Mouse (Mus musculus): ENCODE results near the gene Sh3gl3.

Sh3gl3 gene

DNA sequence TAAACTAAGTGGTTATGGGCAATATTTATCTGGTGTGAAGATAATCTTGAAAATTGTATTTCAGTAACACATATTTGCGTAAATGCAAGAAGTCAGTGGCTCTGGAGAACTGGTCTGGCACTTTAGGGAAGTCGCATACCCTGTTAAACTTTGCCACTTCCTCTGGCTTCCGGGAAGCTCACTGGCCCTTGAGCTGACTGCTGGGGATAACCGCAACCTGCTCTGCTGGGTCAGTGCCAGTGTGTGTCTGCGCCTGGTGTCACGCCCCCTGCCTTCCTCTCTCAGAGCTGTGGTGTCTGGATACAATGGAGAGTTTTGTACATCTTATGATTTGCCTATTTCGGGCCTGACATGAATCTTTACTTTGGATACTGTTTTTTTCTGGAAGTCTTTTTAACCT, 119.8 kb downstream of the Sh3gl3 start:
- DNase-seq (ENCODE audit: low spot score) = no peak

DNA sequence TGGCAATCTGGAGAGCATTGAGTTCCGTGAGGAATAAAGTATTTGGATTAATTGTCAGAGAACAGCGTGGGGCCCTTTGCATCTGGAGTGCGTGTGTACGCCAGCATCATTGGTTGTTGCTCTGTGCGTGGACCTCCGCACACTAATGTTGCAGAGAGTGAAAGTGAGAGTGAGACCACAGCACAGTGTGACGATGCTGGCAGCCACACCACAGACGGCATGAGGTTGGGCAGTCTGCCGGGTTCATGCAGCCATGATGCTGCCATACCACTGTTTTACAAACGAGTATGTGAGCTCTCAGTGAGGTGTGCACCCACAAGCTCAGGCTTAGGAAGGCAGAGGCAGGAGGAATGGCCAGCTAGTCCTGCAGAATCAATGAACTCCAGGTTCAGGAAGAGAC, 120.4 kb downstream of the Sh3gl3 start:
- no peak for DNase-seq (ENCODE audit: low spot score)

DNA sequence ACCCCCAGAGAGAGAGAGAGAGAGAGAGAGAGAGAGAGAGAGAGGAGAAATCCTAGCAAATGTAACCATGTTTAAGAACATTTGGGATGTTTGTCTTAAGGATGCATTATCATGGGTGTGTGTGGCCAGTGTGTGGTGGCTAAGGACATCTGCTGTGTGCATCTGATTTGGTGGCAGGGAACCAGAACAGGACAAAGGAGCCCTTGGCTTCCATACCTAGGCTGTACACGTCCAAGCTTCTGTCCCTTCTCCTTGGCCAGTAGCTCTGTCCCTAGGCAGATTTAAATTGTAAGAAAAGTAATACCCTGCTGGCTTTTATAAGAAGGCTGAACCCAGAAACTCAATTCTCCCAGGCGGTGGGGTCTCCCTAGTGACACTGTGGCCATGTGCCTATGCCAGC, 121.0 kb downstream of the Sh3gl3 start:
- no peak for DNase-seq (ENCODE audit: low spot score)

DNA sequence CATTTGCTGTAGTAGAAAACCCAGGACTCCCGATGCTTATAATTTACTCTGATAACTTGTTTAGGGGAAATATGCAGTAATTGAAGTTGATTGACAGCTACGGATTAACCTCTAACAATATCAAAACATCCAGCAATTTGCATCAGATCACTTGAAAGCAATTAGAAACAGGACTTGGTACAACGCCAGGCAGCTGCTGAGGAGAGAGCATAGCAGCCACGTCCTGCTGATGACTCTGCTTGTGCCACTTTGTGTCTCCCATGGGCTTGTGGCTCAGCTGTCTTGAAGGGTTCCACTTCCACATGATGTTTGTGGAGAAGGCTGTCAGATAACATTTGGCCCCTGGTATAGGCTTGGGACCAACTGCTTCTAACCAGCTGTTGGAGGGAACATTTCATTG, 134.8 kb downstream of the Sh3gl3 start:
- DNase-seq (ENCODE audit: low spot score) = no peak

DNA sequence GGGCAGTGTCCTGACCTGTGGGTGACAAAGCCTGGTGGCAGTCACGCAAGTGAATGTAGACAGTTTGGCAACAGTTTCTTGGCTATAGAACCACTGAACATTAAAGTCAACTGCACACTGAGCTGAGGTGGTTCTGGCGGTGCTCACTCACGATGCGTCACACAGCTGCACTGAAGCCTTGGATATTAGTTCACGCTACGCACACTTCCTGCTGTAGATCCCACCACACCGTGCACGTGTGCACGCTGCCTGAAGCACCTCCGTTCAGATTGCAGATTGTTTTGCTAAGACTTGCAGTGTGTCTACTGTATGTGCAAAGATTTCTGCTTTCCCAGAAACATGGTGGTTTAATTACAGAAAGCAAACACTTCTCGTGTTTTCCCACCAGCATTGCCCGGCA, 144.9 kb downstream of the Sh3gl3 start:
- no peak for DNase-seq (ENCODE audit: low spot score)

DNA sequence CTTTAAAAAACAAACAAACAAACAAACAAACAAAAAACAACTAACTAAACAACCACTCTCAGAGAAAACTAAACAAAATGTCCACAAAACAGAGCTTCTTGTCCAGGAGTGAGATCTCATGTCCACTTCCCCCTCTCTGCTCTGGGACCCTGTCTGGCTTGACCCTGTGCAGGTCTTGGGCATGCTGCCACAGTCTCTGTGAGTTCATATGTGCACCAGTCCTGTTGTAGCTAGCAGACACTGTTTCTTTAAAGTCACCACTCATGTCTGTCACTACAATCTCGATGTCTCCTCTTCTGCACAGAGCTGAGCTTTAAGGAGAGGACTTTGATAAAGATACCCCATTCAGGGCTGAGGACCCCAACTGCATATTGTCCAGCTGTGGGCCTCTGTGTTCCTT, 153.0 kb downstream of the Sh3gl3 start:
- DNase-seq (ENCODE audit: low spot score) = no peak

DNA sequence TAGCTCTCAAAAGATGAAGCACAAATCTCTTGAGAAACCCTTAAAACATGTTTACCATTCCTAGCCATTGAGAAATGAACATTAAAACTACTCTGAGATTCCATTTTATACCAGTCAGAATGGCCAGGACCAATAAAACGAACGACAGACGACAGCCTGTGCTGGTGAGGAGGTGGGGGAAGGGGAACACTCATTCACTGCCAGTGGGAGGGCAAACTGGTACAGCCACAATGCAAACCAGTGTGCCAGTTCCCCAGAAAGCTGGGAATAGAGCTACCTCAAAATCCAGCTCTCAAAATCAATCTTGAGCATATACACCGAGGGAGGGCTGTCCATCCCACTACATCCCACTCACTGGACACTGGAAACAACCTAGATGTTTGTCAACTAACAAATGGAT, 153.6 kb downstream of the Sh3gl3 start:
- no peak for DNase-seq (ENCODE audit: low spot score)

DNA sequence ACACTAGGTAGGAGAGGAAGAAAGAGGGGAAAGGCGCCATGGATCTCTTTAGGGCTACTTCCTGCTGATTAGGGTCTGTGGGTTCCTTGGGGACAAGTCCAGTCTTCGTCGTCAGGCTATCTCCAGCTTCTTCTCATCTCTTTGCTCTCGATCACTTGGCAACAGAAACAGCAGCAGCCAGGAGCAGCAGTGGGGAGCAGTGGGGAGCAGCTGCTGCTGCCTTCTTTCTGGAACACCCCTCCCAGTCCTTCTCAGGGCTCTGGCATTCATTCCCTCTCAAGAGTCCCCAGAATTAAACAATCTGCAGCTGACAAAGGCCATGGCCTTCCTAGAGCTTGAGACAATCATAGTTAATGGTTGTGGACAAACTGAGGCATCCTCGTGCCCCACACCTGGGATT, 154.2 kb downstream of the Sh3gl3 start:
- no peak for DNase-seq (ENCODE audit: low spot score)

DNA sequence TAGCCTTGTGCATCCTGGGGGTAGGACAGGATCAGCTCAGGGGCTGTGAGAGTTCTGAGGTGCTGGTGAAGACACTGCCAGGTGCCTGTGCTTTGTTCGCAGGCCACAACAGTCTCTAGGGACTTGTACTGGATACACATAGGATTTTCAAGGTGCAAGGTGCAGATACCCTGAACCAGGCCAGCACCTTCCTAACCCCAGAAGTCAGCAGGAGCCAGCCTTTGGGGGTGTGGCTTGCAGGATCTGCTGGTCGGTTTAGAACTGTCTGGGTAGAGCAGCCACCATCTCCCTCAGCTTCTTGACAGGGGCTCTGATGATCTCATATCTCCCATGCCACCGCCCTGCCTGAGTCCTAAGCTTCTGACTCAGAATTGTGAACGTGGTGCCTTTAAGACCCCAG, 156.2 kb downstream of the Sh3gl3 start:
- no peak for DNase-seq (ENCODE audit: low spot score)

DNA sequence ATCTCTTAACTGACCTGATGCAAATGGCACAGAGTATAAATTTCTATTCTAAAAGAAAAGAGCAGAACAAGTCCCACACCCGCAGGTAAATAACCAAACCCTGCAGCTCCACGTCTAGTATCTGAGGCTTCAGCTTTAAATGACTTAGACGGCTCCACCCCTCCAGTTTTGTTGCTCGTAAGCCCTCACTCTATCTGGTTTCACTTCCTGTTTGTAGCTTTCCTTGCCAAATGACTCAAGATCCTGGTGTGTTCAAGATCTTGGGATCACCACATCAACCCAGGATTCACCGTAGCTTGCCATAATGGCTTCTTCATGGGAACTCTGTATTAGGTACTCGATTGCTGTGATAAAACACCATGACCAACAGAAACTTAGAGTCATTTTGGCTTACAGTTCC, 157.2 kb downstream of the Sh3gl3 start:
- no peak for DNase-seq (ENCODE audit: low spot score)

DNA sequence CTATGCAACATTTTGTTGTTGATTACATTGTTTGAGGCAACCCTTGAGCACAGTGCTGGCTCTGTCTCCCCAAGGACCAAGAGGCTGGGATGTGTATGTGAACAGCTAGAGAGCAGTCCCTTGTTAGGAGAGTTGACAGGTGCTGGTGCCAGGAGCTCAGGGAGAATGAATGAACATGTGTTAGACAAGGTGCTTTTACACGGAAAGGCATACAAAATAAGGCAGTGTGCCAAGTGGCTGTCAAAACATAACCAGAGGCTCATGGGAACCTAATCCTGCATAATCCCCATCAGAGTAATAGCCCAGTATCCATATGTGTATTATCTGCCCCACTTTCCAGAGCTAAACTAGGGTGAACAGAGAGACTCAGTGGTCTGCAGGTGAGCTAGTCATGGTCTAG, 160.4 kb downstream of the Sh3gl3 start:
- DNase-seq (ENCODE audit: low spot score) = no peak

DNA sequence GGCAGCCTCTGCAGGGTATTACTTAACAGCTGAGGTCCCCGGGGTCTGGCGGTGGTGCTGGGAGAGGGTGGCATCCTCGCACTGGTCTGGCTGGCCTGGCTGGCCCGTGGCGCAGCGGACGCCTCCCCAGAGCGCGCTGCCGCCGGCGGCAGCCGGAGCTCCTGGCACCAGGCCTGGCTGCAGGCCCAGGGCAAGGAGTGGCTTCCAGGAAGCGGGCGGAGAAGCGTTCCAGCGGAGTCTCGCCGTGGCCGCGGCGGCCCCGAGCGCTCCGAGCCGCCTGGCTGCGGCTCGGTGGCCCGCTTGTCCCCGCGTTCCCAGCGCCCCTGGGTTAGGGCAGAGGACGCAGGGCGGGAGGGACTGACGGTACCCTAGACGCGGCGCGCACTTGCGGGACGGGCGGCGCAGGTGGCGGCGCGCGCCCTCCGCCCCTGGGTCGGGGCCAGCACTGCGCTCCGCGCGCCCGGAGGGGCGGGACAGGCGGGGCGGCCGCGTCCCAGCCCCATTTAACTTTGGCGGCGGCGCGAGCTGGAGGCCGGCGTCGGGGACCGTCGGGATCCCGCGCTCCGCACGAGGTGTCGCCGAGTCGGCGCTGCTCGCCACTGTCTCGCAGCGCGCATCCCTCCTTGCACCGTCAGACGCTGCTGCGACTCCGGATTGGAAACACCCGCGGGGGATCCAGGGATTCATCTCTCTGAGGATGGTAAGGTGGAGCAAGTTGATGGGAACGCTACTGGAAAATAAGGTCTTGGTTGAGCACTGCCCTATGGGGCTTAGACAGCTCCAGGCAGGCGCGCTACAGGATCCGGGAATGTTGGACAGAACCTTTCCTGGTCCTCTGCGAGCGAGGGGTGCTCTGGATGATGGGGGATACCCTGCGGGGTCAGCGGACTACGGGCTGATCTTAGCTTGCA, 161.8 kb downstream of the Sh3gl3 start, which contains the start of gene Adamtsl3:
Gene Adamtsl3 (plus strand): TSS at position 484 of the 911 bp plus-strand sequence.
- no peak for DNase-seq (ENCODE audit: low spot score)

DNA sequence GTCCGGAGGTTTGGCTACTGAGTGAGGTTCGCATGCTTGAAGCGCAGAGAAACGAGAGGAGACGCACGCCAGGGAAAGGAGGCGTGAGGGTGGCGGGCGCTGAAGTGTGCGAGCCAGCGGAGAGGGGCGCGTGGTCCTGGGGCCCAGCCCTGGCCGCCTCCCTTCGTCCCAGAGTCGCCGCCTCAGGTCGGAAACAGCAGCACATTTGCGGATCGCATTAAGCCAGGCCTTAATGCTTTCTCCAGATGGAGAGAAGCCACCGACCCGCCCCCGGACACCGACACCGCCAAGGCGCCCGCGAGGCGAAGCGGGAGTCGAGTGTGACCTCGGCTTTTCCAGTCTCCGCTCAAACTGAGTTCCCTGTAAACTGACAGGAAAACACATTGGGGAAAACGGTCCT, 162.5 kb downstream of the Sh3gl3 start:
- DNase-seq (ENCODE audit: low spot score) = no peak

DNA sequence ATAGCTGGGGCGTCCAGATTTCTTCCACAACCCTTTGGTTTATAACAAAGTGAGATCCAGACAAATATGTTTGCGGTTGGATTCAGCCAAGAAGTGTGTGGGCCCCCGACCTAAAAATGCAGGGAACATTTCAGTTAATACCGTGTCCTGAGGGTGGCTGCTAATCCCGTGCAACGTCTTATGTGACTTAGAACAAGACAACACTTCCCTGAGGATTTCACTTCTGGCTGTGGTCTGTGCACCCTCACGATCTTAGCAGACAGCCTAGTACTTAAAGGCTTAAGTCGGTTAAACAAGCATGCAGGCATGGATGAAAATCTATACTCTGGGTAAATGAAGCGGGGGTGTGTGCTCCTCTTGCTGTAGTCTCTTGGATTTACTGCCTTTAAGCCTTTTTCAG, 164.5 kb downstream of the Sh3gl3 start:
- no peak for DNase-seq (ENCODE audit: low spot score)

DNA sequence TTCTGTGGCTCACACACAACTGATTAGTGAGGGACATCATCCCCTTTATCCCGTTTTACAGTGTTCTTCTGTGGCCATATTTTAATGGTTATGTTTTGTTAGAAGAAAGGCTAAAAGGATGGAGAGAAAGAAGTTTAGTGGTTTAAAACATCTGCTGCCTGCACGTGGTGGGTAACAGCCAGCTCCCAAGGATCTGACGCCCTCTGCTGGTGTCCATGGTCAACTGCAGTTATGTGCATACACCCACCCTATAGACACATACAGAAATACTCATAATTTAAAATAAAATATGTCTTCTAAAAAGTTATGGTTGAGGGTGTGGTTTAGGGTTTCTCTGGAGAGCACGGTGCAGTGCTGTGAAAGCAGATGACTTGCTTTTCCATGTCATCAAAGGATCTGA, 164.9 kb downstream of the Sh3gl3 start:
- no peak for DNase-seq (ENCODE audit: low spot score)

DNA sequence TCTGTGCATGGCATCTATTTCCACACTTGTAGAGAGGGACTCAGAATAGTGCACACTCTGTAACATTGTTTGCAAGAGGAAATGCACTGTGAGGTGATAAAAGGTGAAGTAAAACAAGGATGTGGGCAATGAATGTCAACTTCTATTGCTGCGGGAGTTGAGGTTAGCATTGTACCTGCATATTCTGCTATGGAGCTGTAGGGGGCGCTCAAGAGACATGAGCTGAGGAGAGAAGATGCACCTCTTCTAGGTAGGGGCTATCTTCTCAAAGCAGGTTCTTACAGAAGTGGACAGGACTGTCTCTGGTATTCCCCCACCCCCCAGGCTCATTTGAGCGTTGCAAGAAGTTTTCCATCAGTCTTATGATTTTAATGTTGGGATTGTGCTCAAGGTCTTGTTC, 165.6 kb downstream of the Sh3gl3 start:
- DNase-seq (ENCODE audit: low spot score) = no peak

DNA sequence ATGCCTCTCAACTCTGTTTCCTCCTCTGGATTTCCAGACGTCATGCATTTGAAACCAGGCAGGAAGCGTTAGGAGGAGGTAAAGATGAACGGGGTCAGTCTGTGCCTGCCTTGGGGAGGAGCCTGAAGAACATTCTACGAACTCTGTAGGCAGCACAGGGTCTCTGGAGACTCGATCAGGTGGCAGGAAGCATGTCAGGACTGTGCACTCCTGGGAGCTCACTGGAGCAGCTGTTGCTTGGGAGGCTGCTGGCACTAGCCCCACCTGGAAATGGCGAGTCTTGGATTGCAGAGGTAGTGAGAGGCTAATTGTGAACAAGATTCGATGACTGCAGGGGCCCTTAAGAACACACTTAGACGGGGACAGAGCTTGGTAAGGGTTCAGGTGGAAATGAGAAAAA, 167.8 kb downstream of the Sh3gl3 start:
- no peak for DNase-seq (ENCODE audit: low spot score)

DNA sequence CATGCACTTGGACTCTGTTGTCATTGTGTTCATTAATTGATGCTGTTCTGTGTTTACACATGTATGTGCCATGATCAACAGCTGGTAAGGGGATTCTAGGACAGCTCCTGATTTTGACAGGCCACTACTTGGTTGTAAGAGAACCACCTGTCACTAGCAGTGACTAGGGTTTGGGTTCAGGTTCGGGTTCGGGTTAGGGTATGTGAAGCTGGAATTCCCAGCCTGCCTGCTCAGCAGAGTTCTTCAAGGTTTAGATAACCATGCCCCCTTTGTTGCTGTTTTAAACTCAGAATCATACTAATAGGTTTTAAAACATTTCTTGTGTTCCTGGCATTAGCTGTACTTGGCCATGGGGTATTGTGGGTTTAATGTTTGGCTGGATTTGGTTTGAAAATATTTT, 173.1 kb downstream of the Sh3gl3 start:
- DNase-seq (ENCODE audit: low spot score) = no peak

DNA sequence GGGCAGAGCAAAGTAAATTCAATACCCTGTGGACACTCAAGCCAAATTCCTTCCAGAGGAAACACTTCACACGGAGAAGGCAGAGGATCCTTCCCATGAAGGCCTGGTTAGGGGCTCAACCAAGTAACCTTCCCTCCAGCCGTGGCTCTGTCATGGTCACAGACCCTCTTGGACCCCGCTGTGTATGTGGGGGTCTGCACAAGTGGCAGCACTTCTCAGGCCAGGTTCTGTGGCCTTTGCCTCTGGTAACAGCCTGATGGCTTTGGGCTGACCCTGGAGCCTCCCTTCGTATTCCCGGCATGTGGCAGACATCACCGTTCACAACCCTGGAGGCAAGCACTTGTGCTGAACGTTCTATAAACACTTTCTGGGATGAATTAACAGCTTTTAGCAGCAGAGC, 176.2 kb downstream of the Sh3gl3 start:
- DNase-seq (ENCODE audit: low spot score) = no peak

DNA sequence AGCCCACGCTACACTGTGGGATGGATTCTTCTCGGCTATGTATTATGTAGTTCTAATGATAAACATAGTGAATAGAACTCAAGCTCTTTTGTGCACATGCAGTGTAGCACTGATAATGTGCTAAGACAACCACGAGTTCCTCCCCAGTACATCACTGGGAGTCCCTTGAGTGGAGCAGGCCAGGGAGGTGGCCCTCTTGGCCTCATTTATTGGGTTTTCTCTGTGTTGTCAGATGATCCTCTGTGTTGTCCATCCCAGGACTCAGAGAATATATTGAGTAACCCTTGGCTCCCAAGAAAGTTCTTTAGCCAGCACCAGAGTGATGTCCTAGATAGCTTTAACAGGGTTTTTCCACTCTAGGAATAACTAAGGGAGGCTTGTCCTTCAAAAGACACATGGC, 176.8 kb downstream of the Sh3gl3 start:
- DNase-seq (ENCODE audit: low spot score) = no peak
